Mouse (Mus musculus): Measurements from ENCODE around the gene Basp1. TPM values are rescaled to one million over a fixed set of nuclear protein-coding genes. Genes with fewer than 3 reads are reported as not detected.

Basp1 gene
- total RNA-seq, 1 experiment from 2014 or later, result 32.6 TPM

DNA sequence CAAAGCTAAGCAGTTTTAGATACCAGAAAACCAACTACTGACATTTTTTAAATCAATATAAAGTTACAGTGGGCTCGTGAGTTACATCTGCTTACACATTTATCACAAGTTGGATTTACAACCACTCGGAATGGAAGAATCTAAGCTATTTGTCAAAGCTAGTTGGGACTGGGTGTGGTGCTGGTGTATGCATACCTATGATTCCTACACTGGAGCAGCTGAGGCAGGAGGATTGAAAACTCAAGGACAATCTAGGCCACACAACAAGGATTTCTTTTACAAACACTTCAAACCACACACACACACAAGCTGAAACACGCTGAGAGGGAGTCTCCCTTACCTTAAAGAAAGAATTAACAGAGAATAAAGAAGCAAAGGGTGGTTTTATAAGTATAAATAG, 40.1 kb downstream of the Basp1 start:
- ATAC-seq (ENCODE audit: extremely low read depth, insufficient number of reproducible peaks, low FRiP score, poor library complexity, severe bottlenecking), result no peak

GRCm38 (mm10) chr15:25369522-25369921, 44.0 kb downstream of the Basp1 start:
- no peak for ATAC-seq (ENCODE audit: extremely low read depth, insufficient number of reproducible peaks, low FRiP score, poor library complexity, severe bottlenecking)

- no peak for ATAC-seq (ENCODE audit: extremely low read depth, insufficient number of reproducible peaks, low FRiP score, poor library complexity, severe bottlenecking)
Observed at GRCm38 (mm10) chr15:25365503-25365902, 48.1 kb downstream of the Basp1 start.

DNA sequence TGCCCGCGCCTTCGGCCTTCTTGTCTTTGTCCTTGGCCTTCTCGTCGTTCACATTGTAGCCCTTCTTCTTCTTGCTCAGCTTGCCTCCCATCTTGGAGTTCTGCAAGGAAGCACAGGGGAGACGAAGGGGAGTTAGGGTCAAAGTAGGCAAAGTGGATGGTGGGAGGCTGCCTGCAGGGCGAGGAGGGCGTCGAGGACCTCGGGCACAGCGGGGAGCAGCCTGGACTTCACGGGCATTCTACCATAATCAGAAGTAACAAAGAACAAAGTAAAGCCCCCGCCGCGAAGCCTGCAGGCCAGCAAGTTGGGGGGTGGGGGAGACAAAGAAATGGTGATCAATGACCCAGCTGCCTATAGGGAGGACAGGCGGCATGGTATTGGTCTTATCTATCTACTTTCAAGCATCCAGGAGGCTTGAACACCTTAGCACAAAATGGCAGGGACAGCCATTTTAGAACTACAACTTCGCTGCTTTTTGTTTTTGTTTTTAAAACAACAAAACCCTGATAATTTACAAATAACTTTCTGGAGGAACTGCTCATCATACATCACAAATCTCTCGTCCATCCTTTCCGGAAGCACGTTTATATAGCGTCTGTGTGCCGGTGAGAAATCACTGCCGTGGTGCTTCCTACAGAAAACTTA, 48.6 kb downstream of the Basp1 start:
- ATAC-seq (ENCODE audit: extremely low read depth, insufficient number of reproducible peaks, low FRiP score, poor library complexity, severe bottlenecking), result no peak

- ATAC-seq (ENCODE audit: extremely low read depth, insufficient number of reproducible peaks, low FRiP score, poor library complexity, severe bottlenecking), result no peak
Observed at GRCm38 (mm10) chr15:25364160-25364818, 49.3 kb downstream of the Basp1 start.

DNA sequence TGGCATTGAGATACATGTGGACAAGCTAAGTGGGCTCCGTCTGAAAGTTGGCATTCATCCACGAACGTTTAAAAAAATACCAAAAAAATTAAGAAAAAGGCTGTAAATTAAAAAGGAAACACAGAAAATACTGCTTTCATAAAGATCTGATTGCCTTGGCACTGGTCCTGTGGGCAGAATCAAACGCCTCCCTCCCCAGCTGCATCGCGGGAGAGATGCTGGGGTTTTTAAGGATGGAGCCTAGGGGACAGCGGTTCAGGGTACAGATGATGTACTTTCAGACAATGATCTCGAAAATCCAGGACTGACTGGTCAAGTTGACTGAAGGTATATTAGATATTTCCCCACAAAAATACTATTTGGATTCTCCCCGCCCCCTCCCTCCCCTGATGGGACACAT, 49.9 kb downstream of the Basp1 start:
- ATAC-seq (ENCODE audit: extremely low read depth, insufficient number of reproducible peaks, low FRiP score, poor library complexity, severe bottlenecking), result no peak

DNA sequence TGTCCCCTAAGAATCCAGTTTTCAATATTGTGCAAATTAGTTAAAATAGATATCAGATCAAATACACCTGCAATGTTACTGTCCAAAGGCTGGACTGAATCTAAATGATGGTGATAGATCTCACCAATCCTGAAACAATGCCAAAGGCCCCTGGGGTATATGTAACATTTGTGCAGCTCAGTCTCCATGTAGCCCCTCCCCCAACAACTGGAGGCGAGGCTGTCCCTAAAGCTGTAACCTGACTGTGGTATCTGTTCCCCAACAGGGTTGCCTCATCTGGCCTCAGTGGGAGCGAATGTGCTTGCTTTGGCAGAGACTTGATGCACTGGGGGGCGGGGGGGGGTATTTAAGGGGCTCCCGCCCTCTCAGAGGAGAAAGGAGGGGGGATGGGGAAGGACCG, 52.7 kb downstream of the Basp1 start:
- no peak for ATAC-seq (ENCODE audit: extremely low read depth, insufficient number of reproducible peaks, low FRiP score, poor library complexity, severe bottlenecking)

DNA sequence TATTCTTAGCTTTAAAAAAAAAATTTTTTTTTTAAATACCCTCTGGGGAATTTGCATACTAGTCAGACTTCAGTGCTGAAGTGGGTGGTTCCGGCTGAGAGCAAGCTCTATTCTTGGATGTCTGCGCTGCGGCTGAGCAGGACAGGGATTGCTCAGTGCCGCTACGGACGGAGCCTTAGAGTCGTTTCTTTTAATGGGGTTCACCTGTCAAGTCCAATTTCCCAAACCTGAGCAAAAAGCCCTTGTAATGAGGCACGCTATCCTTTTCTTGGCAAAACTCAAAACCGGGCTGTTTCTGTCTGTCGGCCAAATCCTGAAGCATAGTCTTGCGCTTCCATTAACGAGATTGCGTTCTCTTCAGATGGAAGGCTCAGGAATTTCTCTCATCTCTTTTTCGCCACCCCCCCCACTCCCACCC, 54.9 kb downstream of the Basp1 start:
- no peak for ATAC-seq (ENCODE audit: extremely low read depth, insufficient number of reproducible peaks, low FRiP score, poor library complexity, severe bottlenecking)

- peak; percentile 52 for ATAC-seq (ENCODE audit: extremely low read depth, insufficient number of reproducible peaks, low FRiP score, poor library complexity, severe bottlenecking)
Observed at GRCm38 (mm10) chr15:25355339-25355738, 58.2 kb downstream of the Basp1 start.

- peak; percentile 96 for ATAC-seq (ENCODE audit: extremely low read depth, insufficient number of reproducible peaks, low FRiP score, poor library complexity, severe bottlenecking)
Observed at GRCm38 (mm10) chr15:25354738-25355137, 58.8 kb downstream of the Basp1 start.

DNA sequence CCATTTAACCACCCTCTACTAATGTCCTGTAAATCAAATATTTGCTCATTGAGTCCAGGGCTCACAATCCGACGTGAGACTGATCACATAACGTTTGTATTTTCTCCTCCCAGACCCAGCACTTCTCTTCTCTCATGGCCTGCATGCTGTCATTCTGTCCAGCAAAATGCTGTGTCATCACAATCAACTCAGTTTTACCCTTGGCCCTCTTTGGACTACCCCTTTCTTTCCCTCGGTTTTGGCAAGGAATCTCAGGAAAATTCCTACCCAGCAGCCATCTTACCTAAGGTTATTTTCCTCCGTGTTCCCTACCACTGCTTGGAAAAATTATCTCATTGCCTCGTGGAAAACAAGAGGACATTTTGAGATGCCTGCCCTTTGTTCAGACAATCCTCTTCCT, 60.1 kb downstream of the Basp1 start:
- ATAC-seq (ENCODE audit: extremely low read depth, insufficient number of reproducible peaks, low FRiP score, poor library complexity, severe bottlenecking), result no peak

GRCm38 (mm10) chr15:25343263-25343662, 70.3 kb downstream of the Basp1 start:
- no peak for ATAC-seq (ENCODE audit: extremely low read depth, insufficient number of reproducible peaks, low FRiP score, poor library complexity, severe bottlenecking)

DNA sequence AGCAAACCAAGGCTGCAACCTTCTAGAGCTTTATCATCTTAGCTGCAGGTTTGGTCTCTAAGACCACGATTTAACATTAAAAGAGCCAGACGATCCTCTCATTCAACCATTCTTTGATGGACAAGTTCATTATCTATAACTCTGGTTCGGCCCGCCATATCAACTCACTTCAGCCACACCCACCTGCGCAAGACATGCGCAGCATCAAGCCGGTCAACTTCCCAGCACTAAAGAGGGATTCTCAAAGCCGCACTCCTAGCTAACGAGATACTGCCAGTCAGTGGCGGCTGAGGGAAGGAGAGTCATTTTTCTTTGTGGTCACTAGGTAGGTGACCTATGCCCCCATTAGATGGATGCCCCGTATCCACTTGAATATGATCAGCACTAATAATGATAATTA, 78.3 kb downstream of the Basp1 start:
- no peak for ATAC-seq (ENCODE audit: extremely low read depth, insufficient number of reproducible peaks, low FRiP score, poor library complexity, severe bottlenecking)

- no peak for ATAC-seq (ENCODE audit: extremely low read depth, insufficient number of reproducible peaks, low FRiP score, poor library complexity, severe bottlenecking)
Observed at GRCm38 (mm10) chr15:25331877-25332445, 81.6 kb downstream of the Basp1 start.

DNA sequence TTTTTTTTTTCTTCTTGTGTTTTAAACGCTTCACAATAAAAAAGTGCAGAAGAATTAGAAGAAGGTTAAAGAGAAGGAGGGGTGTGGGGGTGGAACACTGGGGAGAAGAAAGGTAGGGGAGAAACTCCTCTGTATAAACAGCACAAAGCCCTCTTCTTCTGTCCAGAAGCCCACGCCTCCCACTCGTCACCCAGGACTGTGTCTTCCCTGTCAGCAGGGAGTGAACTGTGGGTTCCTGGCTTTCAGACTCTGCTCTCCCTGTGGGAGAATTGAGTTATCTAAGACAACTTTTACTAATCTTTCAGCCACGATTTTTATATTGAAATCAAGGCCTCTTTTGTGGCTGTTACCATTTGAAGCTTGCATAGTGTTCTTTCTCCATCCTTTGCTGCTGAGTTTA, 82.6 kb downstream of the Basp1 start:
- ATAC-seq (ENCODE audit: extremely low read depth, insufficient number of reproducible peaks, low FRiP score, poor library complexity, severe bottlenecking), result no peak

DNA sequence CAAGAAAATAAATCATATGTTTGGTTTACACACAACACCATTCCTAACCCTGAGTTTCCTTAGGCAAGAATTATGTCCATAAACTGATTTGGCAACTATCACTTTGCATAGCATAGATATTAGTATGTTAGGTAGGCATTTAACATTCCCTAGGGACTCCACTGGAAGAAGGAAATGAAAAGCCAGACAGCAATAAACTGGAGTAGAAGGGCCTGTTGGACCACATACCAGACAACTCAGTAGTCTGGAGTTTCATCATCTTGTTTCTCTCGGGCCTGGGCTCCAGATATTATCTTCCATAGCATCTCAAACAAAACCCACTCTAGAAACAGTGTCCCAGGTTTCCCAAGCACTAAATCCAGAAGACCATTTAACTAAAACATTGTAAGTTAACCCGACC, 91.0 kb downstream of the Basp1 start:
- no peak for ATAC-seq (ENCODE audit: extremely low read depth, insufficient number of reproducible peaks, low FRiP score, poor library complexity, severe bottlenecking)

DNA sequence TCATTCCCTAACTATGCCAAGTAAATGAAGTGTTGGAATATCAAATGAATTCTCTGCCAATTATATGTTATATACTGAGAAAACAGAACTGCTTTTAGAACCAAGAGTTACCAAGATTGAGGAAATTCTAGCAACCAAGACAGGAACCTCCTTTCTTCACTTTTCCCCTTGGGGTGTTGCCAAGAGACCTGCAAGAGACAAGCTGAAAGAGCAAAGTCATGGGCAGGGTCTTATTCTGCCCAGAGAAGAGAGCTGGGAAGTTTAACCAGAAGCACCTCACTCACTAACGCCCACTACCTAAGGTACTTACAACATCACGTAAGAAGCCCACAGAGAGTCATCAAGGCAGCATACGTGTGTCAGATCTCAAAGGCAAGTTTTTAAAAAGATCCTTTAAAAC, 91.5 kb downstream of the Basp1 start:
- peak; percentile 69 for ATAC-seq (ENCODE audit: extremely low read depth, insufficient number of reproducible peaks, low FRiP score, poor library complexity, severe bottlenecking)

DNA sequence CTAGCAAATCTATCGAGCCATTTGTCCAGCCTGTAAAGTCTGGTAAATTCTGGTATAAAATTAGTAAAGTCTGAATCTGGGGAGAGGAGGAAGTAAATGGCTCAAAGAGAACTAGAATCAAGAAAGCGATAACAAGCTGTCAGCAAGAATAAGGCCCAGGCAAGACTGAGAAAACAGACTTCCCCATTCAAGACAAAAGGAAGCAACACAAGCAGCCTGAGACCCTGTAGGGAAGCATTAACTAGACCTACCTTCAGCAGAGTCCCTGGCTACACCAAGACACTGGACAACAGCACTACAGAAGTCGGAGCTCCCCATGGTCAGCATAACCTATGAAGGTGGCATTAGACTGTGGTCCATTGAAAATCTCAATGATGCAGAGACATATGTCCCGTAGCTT, 91.9 kb downstream of the Basp1 start:
- ATAC-seq (ENCODE audit: extremely low read depth, insufficient number of reproducible peaks, low FRiP score, poor library complexity, severe bottlenecking), result peak; percentile 47; the same call in 1 of the 2 replicates

- no peak for ATAC-seq (ENCODE audit: extremely low read depth, insufficient number of reproducible peaks, low FRiP score, poor library complexity, severe bottlenecking)
Observed at GRCm38 (mm10) chr15:25314471-25314870, 99.1 kb downstream of the Basp1 start.

Measured in neutrophil, adult 5-6 weeks (primary cell).